Mouse (Mus musculus): ENCODE data around the gene Rasgef1b. TPM values are rescaled to one million over a fixed set of nuclear protein-coding genes. Genes with fewer than 3 reads are reported as not detected.

The Rasgef1b gene
- polyA plus RNA-seq, 2 experiments, result 4.3 to 9.2 TPM

DNA sequence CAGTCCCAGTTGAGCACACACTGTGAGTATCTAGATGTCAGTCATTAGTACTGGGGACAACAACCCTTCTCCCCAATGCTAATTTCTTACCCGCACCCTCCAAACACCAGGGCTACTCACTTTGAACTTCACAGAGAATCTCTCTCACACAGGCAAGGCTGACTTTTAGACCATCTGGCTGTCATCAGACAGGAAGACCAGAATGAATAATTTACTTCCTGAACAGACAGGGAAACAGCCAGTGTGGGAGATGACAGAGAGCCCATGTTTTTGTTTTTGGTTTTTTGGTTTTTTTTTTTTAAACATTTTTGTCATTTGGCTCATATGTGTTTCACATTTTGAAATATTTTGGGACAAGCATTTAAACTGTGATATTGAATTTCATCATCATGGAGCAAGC is 290.3 kb downstream of the Rasgef1b start:
- DNase-seq (ENCODE audit: low spot score) (no peak), ATAC-seq (ENCODE audit: low FRiP score, low read depth) (no peak)
- H3K4me2 ChIP-seq (replicated peaks; ENCODE audit: low read depth, low read length, severe bottlenecking), result no peak overlapping the region
- H3K36me3 ChIP-seq (ENCODE audit: control insufficient read depth, insufficient read depth, low read length), result no peaks in the 10 kb centered on the region
- no peaks in the 10 kb centered on the region for H3K27me3 ChIP-seq (ENCODE audit: control insufficient read depth, insufficient read depth, low read length)
- TF ChIP-seq POLR2A (IDR thresholded peaks at IDR 0.05; ENCODE audit: borderline replicate concordance, extremely low read depth, insufficient read depth, insufficient read length), result no peak
- H3K4me3 ChIP-seq (replicated peaks; ENCODE audit: low read length), result no peak overlapping the region
- no peaks in the 10 kb centered on the region for H3K4me1 ChIP-seq (ENCODE audit: control insufficient read depth, insufficient read depth, low read length)
- no peak overlapping the region for H3K9ac ChIP-seq (ENCODE audit: low read depth, low read length, severe bottlenecking)
- WGBS, result 43% methylated on average over 1 of the region's 1 CpGs
- H3K9me3 ChIP-seq (ENCODE audit: control insufficient read depth, low read length), result no peaks in the 10 kb centered on the region
- H3K27ac ChIP-seq (replicated peaks; ENCODE audit: low read depth, low read length), result no peak overlapping the region

DNA sequence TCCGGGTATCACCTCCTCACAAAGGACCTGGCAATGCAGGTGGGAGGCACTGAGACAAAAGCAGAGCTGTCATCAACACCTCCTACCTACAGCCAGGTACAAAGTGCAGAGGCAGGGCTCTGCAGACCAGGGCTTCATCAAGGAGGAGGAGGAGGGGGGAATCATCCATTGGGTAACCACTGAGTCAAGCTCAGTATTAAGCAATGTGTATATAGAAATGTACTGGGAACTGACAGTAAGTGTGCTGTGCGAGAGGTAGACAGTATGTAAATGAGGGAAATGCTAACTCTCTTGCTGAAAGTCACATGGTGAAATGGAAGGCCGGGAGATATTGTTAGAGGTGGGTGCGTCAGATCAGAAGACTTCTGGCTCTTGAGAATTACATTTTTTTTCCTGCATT is 294.6 kb downstream of the Rasgef1b start:
- DNase-seq (ENCODE audit: low spot score), result no peak
- Histone ChIP-seq H3K27ac (replicated peaks; ENCODE audit: low read depth, low read length) (no peak overlapping the region), H3K9me3 (ENCODE audit: control insufficient read depth, low read length) (no peaks in the 10 kb centered on the region), H3K4me1 (ENCODE audit: control insufficient read depth, insufficient read depth, low read length) (no peaks in the 10 kb centered on the region), H3K9ac (ENCODE audit: low read depth, low read length, severe bottlenecking) (no peak overlapping the region), H3K36me3 (ENCODE audit: control insufficient read depth, insufficient read depth, low read length) (no peaks in the 10 kb centered on the region), H3K4me2 (replicated peaks; ENCODE audit: low read depth, low read length, severe bottlenecking) (no peak overlapping the region), H3K4me3 (replicated peaks; ENCODE audit: low read length) (no peak overlapping the region), H3K27me3 (ENCODE audit: control insufficient read depth, insufficient read depth, low read length) (no peaks in the 10 kb centered on the region)
- no peak for ATAC-seq (ENCODE audit: low FRiP score, low read depth)
- no peak for TF ChIP-seq POLR2A (IDR thresholded peaks at IDR 0.05; ENCODE audit: borderline replicate concordance, extremely low read depth, insufficient read depth, insufficient read length)
- WGBS, result 90% methylated on average over 4 of the region's 4 CpGs

- H3K4me1 ChIP-seq (ENCODE audit: control insufficient read depth, insufficient read depth, low read length), result no peaks in the 10 kb centered on the region; the same call in 1 of the 2 replicates
- DNase-seq (ENCODE audit: low spot score) (no peak), ATAC-seq (ENCODE audit: low FRiP score, low read depth) (no peak)
- H3K27ac ChIP-seq (replicated peaks; ENCODE audit: low read depth, low read length), result no peak overlapping the region
- 88% methylated on average over 8 of the region's 8 CpGs for WGBS
- H3K36me3 ChIP-seq (ENCODE audit: control insufficient read depth, insufficient read depth, low read length), result no peaks in the 10 kb centered on the region
- H3K4me2 ChIP-seq (replicated peaks; ENCODE audit: low read depth, low read length, severe bottlenecking), result no peak overlapping the region
- TF ChIP-seq POLR2A (IDR thresholded peaks at IDR 0.05; ENCODE audit: borderline replicate concordance, extremely low read depth, insufficient read depth, insufficient read length), result no peak
- no peak overlapping the region for H3K9ac ChIP-seq (ENCODE audit: low read depth, low read length, severe bottlenecking)
- no peaks in the 10 kb centered on the region for H3K27me3 ChIP-seq (ENCODE audit: control insufficient read depth, insufficient read depth, low read length)
- H3K4me3 ChIP-seq (replicated peaks; ENCODE audit: low read length), result no peak overlapping the region
- no peaks in the 10 kb centered on the region for H3K9me3 ChIP-seq (ENCODE audit: control insufficient read depth, low read length)
These were observed 296.4 kb downstream of the Rasgef1b start for GRCm38 (mm10) chr5:99432471-99432870.

- H3K36me3 ChIP-seq (ENCODE audit: control insufficient read depth, insufficient read depth, low read length), result no peaks in the 10 kb centered on the region
- H3K9ac ChIP-seq (ENCODE audit: low read depth, low read length, severe bottlenecking), result no peak overlapping the region
- no peak overlapping the region for H3K4me2 ChIP-seq (replicated peaks; ENCODE audit: low read depth, low read length, severe bottlenecking)
- DNase-seq (ENCODE audit: low spot score), result no peak
- WGBS, result 86% methylated on average over 8 of the region's 8 CpGs
- H3K4me1 ChIP-seq (ENCODE audit: control insufficient read depth, insufficient read depth, low read length), result no peaks in the 10 kb centered on the region; the same call in 1 of the 2 replicates
- H3K4me3 ChIP-seq (replicated peaks; ENCODE audit: low read length), result no peak overlapping the region
- TF ChIP-seq POLR2A (IDR thresholded peaks at IDR 0.05; ENCODE audit: borderline replicate concordance, extremely low read depth, insufficient read depth, insufficient read length), result no peak
- ATAC-seq (ENCODE audit: low FRiP score, low read depth), result no peak
- H3K27ac ChIP-seq (replicated peaks; ENCODE audit: low read depth, low read length), result no peak overlapping the region
- H3K27me3 ChIP-seq (ENCODE audit: control insufficient read depth, insufficient read depth, low read length), result no peaks in the 10 kb centered on the region
- no peaks in the 10 kb centered on the region for H3K9me3 ChIP-seq (ENCODE audit: control insufficient read depth, low read length)
These were observed 299.6 kb downstream of the Rasgef1b start for GRCm38 (mm10) chr5:99429273-99429672.

DNA sequence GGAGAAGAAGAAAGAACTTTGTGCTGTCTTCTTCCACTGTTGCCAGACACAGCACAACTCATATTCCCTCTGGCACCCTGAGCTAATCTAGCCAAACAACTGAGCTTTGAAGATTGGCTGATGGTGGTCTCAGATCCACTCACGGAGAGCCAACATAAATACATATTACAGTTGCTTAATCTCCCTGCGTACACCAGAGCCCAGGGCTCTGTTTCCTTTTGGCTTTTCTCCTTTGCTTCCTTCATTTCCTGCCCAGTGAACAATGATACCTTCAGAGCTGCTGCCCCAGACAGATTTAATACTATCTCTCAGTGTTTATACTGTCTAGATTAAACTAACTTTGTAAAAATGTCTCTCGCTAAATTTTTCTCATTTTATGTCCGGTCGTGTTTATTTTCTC is 300.2 kb downstream of the Rasgef1b start:
- H3K9ac ChIP-seq (ENCODE audit: low read depth, low read length, severe bottlenecking), result no peak overlapping the region
- no peak for DNase-seq (ENCODE audit: low spot score)
- TF ChIP-seq POLR2A (IDR thresholded peaks at IDR 0.05; ENCODE audit: borderline replicate concordance, extremely low read depth, insufficient read depth, insufficient read length), result no peak
- no peak overlapping the region for H3K27ac ChIP-seq (replicated peaks; ENCODE audit: low read depth, low read length)
- H3K4me2 ChIP-seq (replicated peaks; ENCODE audit: low read depth, low read length, severe bottlenecking), result no peak overlapping the region
- H3K27me3 ChIP-seq (ENCODE audit: control insufficient read depth, insufficient read depth, low read length), result no peaks in the 10 kb centered on the region
- no peaks in the 10 kb centered on the region for H3K36me3 ChIP-seq (ENCODE audit: control insufficient read depth, insufficient read depth, low read length)
- no peaks in the 10 kb centered on the region; the same call in 1 of the 2 replicates for H3K4me1 ChIP-seq (ENCODE audit: control insufficient read depth, insufficient read depth, low read length)
- no peaks in the 10 kb centered on the region for H3K9me3 ChIP-seq (ENCODE audit: control insufficient read depth, low read length)
- 45% methylated on average over 5 of the region's 5 CpGs for WGBS
- H3K4me3 ChIP-seq (replicated peaks; ENCODE audit: low read length), result no peak overlapping the region
- ATAC-seq (ENCODE audit: low FRiP score, low read depth), result no peak

- no peak for DNase-seq (ENCODE audit: low spot score)
- ATAC-seq (ENCODE audit: low FRiP score, low read depth), result no peak
- no peaks in the 10 kb centered on the region for H3K4me1 ChIP-seq (ENCODE audit: control insufficient read depth, insufficient read depth, low read length)
- no peaks in the 10 kb centered on the region for H3K9me3 ChIP-seq (ENCODE audit: control insufficient read depth, low read length)
- TF ChIP-seq POLR2A (IDR thresholded peaks at IDR 0.05; ENCODE audit: borderline replicate concordance, extremely low read depth, insufficient read depth, insufficient read length), result no peak
- 77% methylated on average over 5 of the region's 5 CpGs for WGBS
- H3K9ac ChIP-seq (ENCODE audit: low read depth, low read length, severe bottlenecking), result no peak overlapping the region
- no peak overlapping the region for H3K27ac ChIP-seq (replicated peaks; ENCODE audit: low read depth, low read length)
- no peak overlapping the region for H3K4me2 ChIP-seq (replicated peaks; ENCODE audit: low read depth, low read length, severe bottlenecking)
- H3K27me3 ChIP-seq (ENCODE audit: control insufficient read depth, insufficient read depth, low read length), result no peaks in the 10 kb centered on the region
- no peak overlapping the region for H3K4me3 ChIP-seq (replicated peaks; ENCODE audit: low read length)
- no peaks in the 10 kb centered on the region for H3K36me3 ChIP-seq (ENCODE audit: control insufficient read depth, insufficient read depth, low read length)
These were observed 305.6 kb downstream of the Rasgef1b start for GRCm38 (mm10) chr5:99423271-99423670.
